Mouse (Mus musculus) heart, embryonic 12.5 days (tissue): Measurements from ENCODE around the gene 4930402H24Rik. TPM values are rescaled to one million over a fixed set of nuclear protein-coding genes. Genes with fewer than 3 reads are reported as not detected.

ENCODE experiments used
- ATAC-seq: fragments of 200-750 bp; cut with Nextera tagmentation; 2 replicates; pipeline ENCODE4 v1.8.0; 2017; ENCODE audit warnings: moderate TSS enrichment, moderate library complexity; ENCODE audit not compliant: insufficient number of reproducible peaks, low FRiP score
- H3K27ac ChIP-seq: fragments of 300-500 bp; sonication (generic); 2 replicates; pipeline ENCODE4 v1.5.1; 2016; ENCODE audit warnings: mild to moderate bottlenecking, moderate library complexity; ENCODE audit not compliant: poor library complexity, severe bottlenecking
- H3K27me3 ChIP-seq: fragments of 300-500 bp; sonication (generic); replicated peaks from 2 replicates; pipeline ENCODE4 v1.6.1; 2016; ENCODE audit warnings: mild to moderate bottlenecking, moderate library complexity
- H3K36me3 ChIP-seq: fragments of 300-500 bp; sonication (generic); 2 replicates; pipeline ENCODE4 v1.6.1; 2016; ENCODE audit warnings: mild to moderate bottlenecking, moderate library complexity
- H3K4me1 ChIP-seq: fragments of 300-500 bp; sonication (generic); replicated peaks from 2 replicates; pipeline ENCODE4 v1.6.1; 2016; ENCODE audit warnings: mild to moderate bottlenecking
- H3K4me2 ChIP-seq: fragments of 300-500 bp; sonication (generic); 2 replicates; pipeline ENCODE4 v1.6.1; 2016; ENCODE audit warnings: mild to moderate bottlenecking, moderate library complexity
- H3K4me3 ChIP-seq: fragments of 300-500 bp; sonication (generic); 2 replicates; pipeline ENCODE4 v1.5.1; 2016; ENCODE audit warnings: mild to moderate bottlenecking
- H3K9ac ChIP-seq: fragments of 300-500 bp; sonication (generic); 2 replicates; pipeline ENCODE4 v1.6.1; 2016; ENCODE audit warnings: mild to moderate bottlenecking, moderate library complexity
- H3K9me3 ChIP-seq: fragments of 300-500 bp; sonication (generic); replicated peaks from 2 replicates; pipeline ENCODE4 v1.6.1; 2016; ENCODE audit warnings: mild to moderate bottlenecking, moderate library complexity
- WGBS: fragments of 180-500 bp; shearing (Covaris S2); methylation state at CpG from one replicate; pipeline ENCODE4 v1.1.7; 2016; 5-methylcytosine and 5-hydroxymethylcytosine counted together
- polyA plus RNA-seq: library from polyadenylated mRNA; unstranded; fragments of >200 nt; fragmentation: Nextera tagmentation; extraction: Ambion mirVana; gene quantifications from 2 replicates; pipeline ENCODE4 v1.2.1, GENCODE M21; 2016

4930402H24Rik gene
- polyA plus RNA-seq, 1 experiment from 2014 or later, result 61.1 TPM

DNA sequence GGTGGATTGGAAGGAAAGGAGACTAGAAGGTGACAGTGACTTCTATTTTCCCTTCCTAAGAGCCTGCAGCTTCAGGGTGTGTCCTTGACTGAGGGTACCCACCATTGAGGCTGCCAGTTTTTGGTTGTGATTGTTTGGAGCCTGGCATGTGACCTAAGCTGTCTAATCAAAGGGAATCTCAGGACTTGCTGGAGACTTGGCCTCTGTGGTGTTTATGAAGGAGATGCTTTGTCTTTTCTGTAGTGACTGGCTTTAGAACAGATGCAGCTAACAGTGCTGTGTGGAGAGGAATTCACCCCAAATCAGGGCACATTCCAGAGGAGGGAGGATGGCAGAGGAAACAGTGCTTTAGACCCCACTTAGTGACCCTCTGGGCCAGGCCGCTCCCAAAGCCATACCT is 8.7 kb upstream of the 4930402H24Rik start:
- Histone ChIP-seq H3K27ac (no peak overlapping the region; the same call in 1 of the 2 replicates), H3K4me1 (peaks cover 15% of the 10 kb centered on the region), H3K9ac (no peak overlapping the region), H3K4me3 (no peak overlapping the region), H3K4me2 (no peak overlapping the region), H3K9me3 (no peaks in the 10 kb centered on the region), H3K36me3 (peaks cover 7% of the 10 kb centered on the region; the same call in 1 of the 2 replicates), H3K27me3 (no peaks in the 10 kb centered on the region)
- 69% methylated on average over 1 of the region's 1 CpGs for WGBS
- no peak for ATAC-seq

DNA sequence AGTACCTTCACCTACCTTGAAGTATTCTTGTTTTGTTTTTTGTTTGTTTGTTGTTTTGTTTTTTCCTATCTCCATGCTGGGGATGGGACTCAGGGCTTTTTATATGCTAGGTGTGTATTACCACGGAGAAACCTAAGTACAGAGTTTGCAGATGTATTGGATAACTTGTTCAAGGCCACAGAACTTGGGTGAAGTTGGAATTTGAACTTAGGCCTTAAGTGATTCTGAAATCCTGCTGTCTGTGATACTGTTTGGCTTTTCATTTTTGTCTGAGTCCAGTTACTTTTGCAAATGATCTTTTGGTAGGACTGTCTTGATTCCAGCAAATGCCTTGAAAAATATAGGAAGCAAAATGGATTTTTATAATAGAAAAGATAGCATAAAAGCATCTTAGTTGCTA is 5.5 kb upstream of the 4930402H24Rik start:
- 60% methylated on average over 1 of the region's 1 CpGs for WGBS
- Histone ChIP-seq H3K9ac (no peak overlapping the region), H3K36me3 (0 out of 2 replicates have a peak, but pooled peaks cover 2% of the 10 kb centered on the region), H3K27me3 (no peaks in the 10 kb centered on the region), H3K9me3 (no peaks in the 10 kb centered on the region), H3K27ac (no peak overlapping the region), H3K4me1 (peaks cover 26% of the 10 kb centered on the region), H3K4me2 (no peak overlapping the region), H3K4me3 (no peak overlapping the region)
- no peak for ATAC-seq

DNA sequence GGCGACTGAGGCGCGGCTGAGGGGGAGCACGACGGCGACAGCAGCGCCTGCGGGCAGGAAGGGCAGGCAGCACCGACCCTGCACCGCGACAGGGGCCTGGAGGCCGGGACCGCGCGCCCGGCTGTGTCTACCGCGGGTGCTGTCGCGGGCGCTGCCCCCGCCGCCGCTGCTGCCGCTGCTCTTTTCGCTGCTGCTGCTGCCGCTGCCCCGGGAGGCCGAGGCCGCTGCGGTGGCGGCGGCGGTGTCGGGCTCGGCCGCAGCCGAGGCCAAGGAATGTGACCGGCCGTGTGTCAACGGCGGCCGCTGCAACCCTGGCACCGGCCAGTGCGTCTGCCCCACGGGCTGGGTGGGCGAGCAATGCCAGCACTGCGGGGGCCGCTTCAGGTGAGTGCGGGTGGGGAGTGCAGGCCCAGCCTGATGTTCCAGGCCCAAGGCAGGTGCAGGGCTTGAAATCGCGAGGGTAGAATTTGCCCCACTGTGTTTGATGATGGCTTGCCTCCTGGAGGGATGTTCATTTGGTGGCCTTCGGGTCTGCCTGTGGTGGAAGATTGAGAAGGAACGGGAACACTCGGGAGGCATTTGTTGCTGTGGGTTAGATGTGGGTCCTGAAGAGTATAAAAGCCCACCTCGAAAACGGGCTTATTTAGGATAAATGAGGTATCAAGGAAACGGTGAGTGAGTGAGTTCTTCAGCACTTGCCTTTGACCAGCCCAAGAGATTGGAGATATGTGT is 544 bp upstream of the 4930402H24Rik start:
- WGBS, result under 1% methylated on average over 49 of the region's 58 CpGs
- no peaks in the 10 kb centered on the region for H3K9me3 ChIP-seq
- peaks cover 16% of the 10 kb centered on the region for H3K4me1 ChIP-seq
- H3K4me3 ChIP-seq, result peak overlapping the region; percentile 88
- ATAC-seq, result peak; percentile 64
- peak overlapping the region; percentile 90 for H3K4me2 ChIP-seq
- H3K36me3 ChIP-seq, result 0 out of 2 replicates have a peak, but pooled peaks cover 2% of the 10 kb centered on the region
- peak overlapping the region; percentile 97 for H3K9ac ChIP-seq
- no peaks in the 10 kb centered on the region for H3K27me3 ChIP-seq
- peak overlapping the region; percentile 72; the same call in 1 of the 2 replicates for H3K27ac ChIP-seq

GRCm38 (mm10) chr2:130898783-130899182 is 7.4 kb downstream of the 4930402H24Rik start:
- WGBS, result 81% methylated on average over 2 of the region's 2 CpGs
- no peaks in the 10 kb centered on the region for H3K27me3 ChIP-seq
- no peak overlapping the region for H3K9ac ChIP-seq
- no peaks in the 10 kb centered on the region for H3K4me1 ChIP-seq
- no peak overlapping the region for H3K4me2 ChIP-seq
- no peak overlapping the region for H3K4me3 ChIP-seq
- H3K9me3 ChIP-seq, result no peaks in the 10 kb centered on the region
- H3K27ac ChIP-seq, result no peak overlapping the region
- H3K36me3 ChIP-seq, result no peaks in the 10 kb centered on the region
- no peak for ATAC-seq

GRCm38 (mm10) chr2:130897856-130898255 is 8.3 kb downstream of the 4930402H24Rik start:
- H3K9ac ChIP-seq, result no peak overlapping the region
- H3K4me1 ChIP-seq, result no peaks in the 10 kb centered on the region
- no peak for ATAC-seq
- no peak overlapping the region for H3K4me2 ChIP-seq
- H3K9me3 ChIP-seq, result no peaks in the 10 kb centered on the region
- 74% methylated on average over 2 of the region's 2 CpGs for WGBS
- no peak overlapping the region for H3K4me3 ChIP-seq
- H3K27ac ChIP-seq, result no peak overlapping the region
- H3K27me3 ChIP-seq, result no peaks in the 10 kb centered on the region
- no peaks in the 10 kb centered on the region for H3K36me3 ChIP-seq

- no peaks in the 10 kb centered on the region for H3K36me3 ChIP-seq
- no peaks in the 10 kb centered on the region for H3K4me1 ChIP-seq
- ATAC-seq, result no peak
- no peak overlapping the region for H3K9ac ChIP-seq
- 86% methylated on average over 2 of the region's 2 CpGs for WGBS
- no peak overlapping the region for H3K4me3 ChIP-seq
- no peaks in the 10 kb centered on the region for H3K27me3 ChIP-seq
- H3K9me3 ChIP-seq, result no peaks in the 10 kb centered on the region
- H3K27ac ChIP-seq, result no peak overlapping the region
- no peak overlapping the region for H3K4me2 ChIP-seq
Measured at GRCm38 (mm10) chr2:130896944-130897343, 9.3 kb downstream of the 4930402H24Rik start.

DNA sequence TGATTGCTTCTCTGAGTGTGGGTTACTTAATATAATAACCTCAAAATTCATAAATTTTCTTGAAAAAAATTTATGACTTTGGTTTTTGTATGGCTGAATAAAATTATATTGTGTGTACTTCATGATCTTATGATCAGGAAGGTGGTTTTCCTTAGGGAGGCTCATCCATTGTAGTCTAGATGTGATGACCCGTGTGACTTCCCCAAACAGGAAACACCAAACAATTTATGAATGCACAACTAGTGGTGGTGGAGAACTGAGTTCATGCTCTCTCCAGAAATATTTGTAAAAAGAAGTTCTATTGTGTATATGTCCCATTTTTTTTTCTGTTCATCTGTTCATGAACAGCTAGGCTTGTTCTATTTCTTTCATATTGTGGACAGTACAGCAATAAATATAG is 18.8 kb downstream of the 4930402H24Rik start:
- no peak overlapping the region for H3K9ac ChIP-seq
- H3K27me3 ChIP-seq, result no peaks in the 10 kb centered on the region
- no peak for ATAC-seq
- H3K27ac ChIP-seq, result no peak overlapping the region
- H3K4me3 ChIP-seq, result no peak overlapping the region
- no peaks in the 10 kb centered on the region for H3K4me1 ChIP-seq
- 0 out of 2 replicates have a peak, but pooled peaks cover 3% of the 10 kb centered on the region for H3K36me3 ChIP-seq
- no peak overlapping the region for H3K4me2 ChIP-seq
- H3K9me3 ChIP-seq, result no peaks in the 10 kb centered on the region
- WGBS, result 74% methylated on average over 1 of the region's 1 CpGs

DNA sequence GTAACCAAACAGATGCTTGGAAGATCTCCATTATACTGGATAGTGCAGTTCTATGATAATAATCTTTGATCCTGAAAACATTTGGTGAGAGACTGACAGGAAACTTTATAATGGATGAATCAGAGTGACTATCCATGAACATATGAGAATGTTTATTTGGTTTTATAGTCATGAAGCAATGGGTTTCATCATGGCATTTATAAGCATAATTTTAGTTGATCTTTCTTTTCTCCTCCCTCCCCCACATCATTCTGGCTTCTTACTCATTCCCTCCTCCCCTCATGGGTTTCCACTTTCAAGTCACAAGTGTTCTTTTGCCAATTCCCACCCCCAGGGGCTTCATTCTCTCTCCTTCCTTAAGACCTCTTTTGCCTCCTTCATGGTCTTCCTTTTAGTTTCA is 19.2 kb downstream of the 4930402H24Rik start:
- H3K27me3 ChIP-seq, result no peaks in the 10 kb centered on the region
- H3K9ac ChIP-seq, result no peak overlapping the region
- 0 out of 2 replicates have a peak, but pooled peaks cover 3% of the 10 kb centered on the region for H3K36me3 ChIP-seq
- no peaks in the 10 kb centered on the region for H3K4me1 ChIP-seq
- no peak overlapping the region for H3K27ac ChIP-seq
- H3K9me3 ChIP-seq, result no peaks in the 10 kb centered on the region
- H3K4me3 ChIP-seq, result no peak overlapping the region
- no peak for ATAC-seq
- H3K4me2 ChIP-seq, result no peak overlapping the region

DNA sequence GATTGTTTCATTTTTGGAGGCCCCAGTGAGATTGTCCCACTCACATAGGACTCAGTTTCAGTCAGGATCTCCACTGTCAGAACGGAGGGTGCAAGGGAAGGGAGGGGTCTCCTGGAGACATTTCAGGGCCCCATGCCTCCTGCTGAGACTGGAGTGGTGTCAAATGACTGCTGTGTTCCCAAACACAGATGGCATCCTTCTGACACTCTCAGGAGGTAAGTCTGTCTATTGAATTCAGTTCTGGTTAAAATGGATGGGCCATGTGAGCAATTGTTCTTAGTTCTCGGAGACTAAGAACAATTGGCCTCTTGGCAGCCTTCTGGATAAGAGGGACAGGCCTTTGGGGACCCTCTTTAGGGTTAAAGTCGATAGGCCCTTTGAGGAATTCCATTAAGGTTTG is 28.8 kb downstream of the 4930402H24Rik start:
- H3K4me2 ChIP-seq, result no peak overlapping the region
- 63% methylated on average over 3 of the region's 3 CpGs for WGBS
- no peak overlapping the region for H3K27ac ChIP-seq
- no peaks in the 10 kb centered on the region for H3K9me3 ChIP-seq
- no peaks in the 10 kb centered on the region for H3K27me3 ChIP-seq
- no peak overlapping the region for H3K4me3 ChIP-seq
- H3K4me1 ChIP-seq, result no peaks in the 10 kb centered on the region
- no peak for ATAC-seq
- no peak overlapping the region for H3K9ac ChIP-seq
- no peaks in the 10 kb centered on the region for H3K36me3 ChIP-seq

- Histone ChIP-seq H3K4me3 (no peak overlapping the region), H3K9me3 (no peaks in the 10 kb centered on the region), H3K36me3 (no peaks in the 10 kb centered on the region), H3K4me2 (no peak overlapping the region), H3K27me3 (no peaks in the 10 kb centered on the region), H3K4me1 (no peaks in the 10 kb centered on the region), H3K9ac (no peak overlapping the region), H3K27ac (no peak overlapping the region)
- WGBS, result 85% methylated on average over 5 of the region's 5 CpGs
- no peak for ATAC-seq
Measured at GRCm38 (mm10) chr2:130870916-130871315, 35.3 kb downstream of the 4930402H24Rik start.

GRCm38 (mm10) chr2:130862091-130862490 is 44.1 kb downstream of the 4930402H24Rik start:
- no peak overlapping the region for H3K4me2 ChIP-seq
- 74% methylated on average over 3 of the region's 3 CpGs for WGBS
- H3K27me3 ChIP-seq, result no peaks in the 10 kb centered on the region
- no peaks in the 10 kb centered on the region for H3K4me1 ChIP-seq
- no peak overlapping the region for H3K9ac ChIP-seq
- no peak for ATAC-seq
- H3K27ac ChIP-seq, result no peak overlapping the region
- no peaks in the 10 kb centered on the region for H3K9me3 ChIP-seq
- no peak overlapping the region for H3K4me3 ChIP-seq
- no peaks in the 10 kb centered on the region for H3K36me3 ChIP-seq

DNA sequence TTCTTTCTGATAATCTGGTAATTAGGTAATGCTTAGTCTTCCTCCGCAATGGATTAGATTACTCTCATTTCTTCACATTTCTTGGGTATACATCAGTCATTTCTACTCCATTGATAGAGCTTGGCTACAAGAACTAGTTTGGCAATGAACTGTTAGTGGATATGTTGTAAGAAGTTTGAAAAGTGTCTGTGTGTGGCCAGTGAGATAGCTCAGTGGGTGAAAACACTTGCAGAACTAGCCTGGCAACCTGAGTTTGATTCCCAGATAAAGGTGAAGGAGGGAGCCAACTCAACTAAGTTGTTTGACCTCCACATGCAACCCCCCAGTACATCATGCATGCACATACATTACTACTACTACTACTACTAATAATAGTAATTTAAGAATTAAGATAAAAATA is 53.2 kb downstream of the 4930402H24Rik start:
- Histone ChIP-seq H3K27ac (no peak overlapping the region), H3K4me3 (no peak overlapping the region), H3K4me1 (0 out of 2 replicates have a peak, but pooled peaks cover 8% of the 10 kb centered on the region), H3K9me3 (no peaks in the 10 kb centered on the region), H3K36me3 (no peaks in the 10 kb centered on the region), H3K4me2 (no peak overlapping the region), H3K9ac (no peak overlapping the region), H3K27me3 (no peaks in the 10 kb centered on the region)
- 91% methylated on average over 1 of the region's 1 CpGs for WGBS
- ATAC-seq, result no peak
